Mouse (Mus musculus): ENCODE results near the gene Sema4f. TPM values are rescaled to one million over a fixed set of nuclear protein-coding genes. Genes with fewer than 3 reads are reported as not detected.

Sema4f gene
- 2.9 and 3.2 TPM in 2 replicates for polyA plus RNA-seq (2016; fragmentation: Nextera tagmentation; extraction: Ambion mirVana)

- Histone ChIP-seq H3K9me3 (no peaks in the 10 kb centered on the region), H3K27ac (peak within 1 kb of the TSS; percentile 85), H3K36me3 (no peaks in the 10 kb centered on the region), H3K27me3 (ENCODE audit: insufficient read depth, poor library complexity, severe bottlenecking) (peaks cover 51% of the 10 kb centered on the region), H3K4me1 (replicated peaks) (peaks cover 12% of the 10 kb centered on the region), H3K4me3 (peak within 1 kb of the TSS; percentile 67)
- WGBS: 2% methylated on average over 44 of the region's 44 CpGs
- DNase-seq (ENCODE audit: low spot score): peak; percentile 84
Measured at GRCm38 (mm10) chr6:82939167-82939912, at the start of gene Sema4f. Gene Sema4f (minus strand): TSS chr6:82939769.

GRCm38 (mm10) chr6:82987411-82987971, 47.9 kb upstream of the Sema4f start:
- no peaks in the 10 kb centered on the region for H3K36me3 ChIP-seq
- H3K27ac ChIP-seq: no peak overlapping the region
- no peak for DNase-seq (ENCODE audit: low spot score)
- whole genome bisulfite sequencing: 57% methylated on average over 9 of the region's 9 CpGs
- H3K4me3 ChIP-seq: no peak overlapping the region
- no peaks in the 10 kb centered on the region for H3K4me1 ChIP-seq (replicated peaks)
- H3K27me3 ChIP-seq (ENCODE audit: insufficient read depth, poor library complexity, severe bottlenecking): no peaks in the 10 kb centered on the region
- no peaks in the 10 kb centered on the region for H3K9me3 ChIP-seq

GRCm38 (mm10) chr6:82971031-82971430, 31.5 kb upstream of the Sema4f start:
- Histone ChIP-seq H3K27me3 (ENCODE audit: insufficient read depth, poor library complexity, severe bottlenecking) (0 out of 2 replicates have a peak, but pooled peaks cover 4% of the 10 kb centered on the region), H3K4me3 (no peak overlapping the region), H3K36me3 (no peaks in the 10 kb centered on the region), H3K27ac (no peak overlapping the region), H3K9me3 (no peaks in the 10 kb centered on the region), H3K4me1 (replicated peaks) (no peaks in the 10 kb centered on the region)
- DNase-seq (ENCODE audit: low spot score): peak; percentile 47
- 15% methylated on average over 5 of the region's 5 CpGs for whole genome bisulfite sequencing

- no peak for DNase-seq (ENCODE audit: low spot score)
- Histone ChIP-seq H3K27ac (no peak overlapping the region), H3K9me3 (no peaks in the 10 kb centered on the region), H3K4me1 (replicated peaks) (no peaks in the 10 kb centered on the region), H3K36me3 (no peaks in the 10 kb centered on the region), H3K27me3 (ENCODE audit: insufficient read depth, poor library complexity, severe bottlenecking) (0 out of 2 replicates have a peak, but pooled peaks cover 4% of the 10 kb centered on the region), H3K4me3 (no peak overlapping the region)
- 78% methylated on average over 6 of the region's 6 CpGs for WGBS
Measured at GRCm38 (mm10) chr6:82969249-82970084, 29.9 kb upstream of the Sema4f start.

DNA sequence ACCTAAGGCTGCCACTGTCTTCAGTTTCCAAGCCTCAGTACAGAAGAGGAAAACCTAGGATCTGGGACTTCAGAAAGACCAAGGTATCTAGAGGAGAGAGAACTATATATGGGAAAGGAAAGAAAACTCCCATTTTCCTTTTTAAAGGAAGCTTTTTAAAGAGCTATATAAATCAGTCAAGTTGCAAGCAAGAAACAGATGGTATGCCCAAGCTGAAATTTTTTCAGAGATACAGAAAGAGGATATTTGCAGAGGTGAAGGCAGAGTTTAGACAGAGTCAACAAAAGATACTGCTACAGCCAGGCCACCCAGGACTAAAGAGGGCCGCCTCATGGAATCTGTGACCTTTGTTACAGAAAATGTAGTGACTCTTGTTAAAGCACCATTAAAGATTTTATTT, 22.1 kb upstream of the Sema4f start:
- WGBS: 85% methylated on average over 1 of the region's 1 CpGs
- no peaks in the 10 kb centered on the region for H3K27me3 ChIP-seq (ENCODE audit: insufficient read depth, poor library complexity, severe bottlenecking)
- H3K27ac ChIP-seq: no peak overlapping the region
- no peaks in the 10 kb centered on the region for H3K36me3 ChIP-seq
- H3K4me3 ChIP-seq: no peak overlapping the region
- H3K9me3 ChIP-seq: no peaks in the 10 kb centered on the region
- no peak for DNase-seq (ENCODE audit: low spot score)
- H3K4me1 ChIP-seq (replicated peaks): no peaks in the 10 kb centered on the region; the same call in 1 of the 2 replicates

GRCm38 (mm10) chr6:82956553-82957251, 17.1 kb upstream of the Sema4f start:
- H3K27ac ChIP-seq: no peak overlapping the region
- no peak for DNase-seq (ENCODE audit: low spot score)
- no peaks in the 10 kb centered on the region for H3K9me3 ChIP-seq
- no peaks in the 10 kb centered on the region; the same call in 1 of the 2 replicates for H3K4me1 ChIP-seq (replicated peaks)
- no peak overlapping the region for H3K4me3 ChIP-seq
- no peaks in the 10 kb centered on the region for H3K27me3 ChIP-seq (ENCODE audit: insufficient read depth, poor library complexity, severe bottlenecking)
- H3K36me3 ChIP-seq: no peaks in the 10 kb centered on the region
- 62% methylated on average over 4 of the region's 4 CpGs for WGBS

- DNase-seq (ENCODE audit: low spot score): no peak
- no peak within 1 kb of the TSS for H3K4me3 ChIP-seq
Measured at GRCm38 (mm10) chr6:82946651-82947050, 7.1 kb upstream of the Sema4f start, which contains the start of gene M1ap. Gene M1ap (plus strand): TSS chr6:82946902.

DNA sequence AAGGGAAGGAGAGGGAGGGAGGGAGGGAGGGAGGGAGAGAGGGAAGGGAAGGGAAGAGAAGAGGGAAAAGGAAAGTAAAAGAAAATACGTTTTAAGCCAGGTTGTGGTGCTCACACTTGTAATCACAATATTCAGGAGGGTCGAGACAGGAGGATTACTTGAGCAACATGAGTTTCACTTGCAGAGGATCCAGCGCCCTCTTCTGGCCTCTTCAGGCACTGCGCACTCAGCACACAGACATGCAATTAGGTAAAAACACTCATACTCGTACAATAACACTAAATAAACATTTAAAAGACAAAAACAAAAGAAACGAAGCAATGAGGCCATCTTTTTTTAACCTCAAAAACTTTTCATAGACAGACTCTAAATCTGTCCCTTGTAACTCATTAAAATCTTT, 6.2 kb upstream of the Sema4f start:
- no peaks in the 10 kb centered on the region for H3K4me1 ChIP-seq (replicated peaks)
- H3K27ac ChIP-seq: no peak overlapping the region
- no peaks in the 10 kb centered on the region for H3K9me3 ChIP-seq
- H3K36me3 ChIP-seq: no peaks in the 10 kb centered on the region
- peak; percentile 14 for DNase-seq (ENCODE audit: low spot score)
- no peak overlapping the region for H3K4me3 ChIP-seq
- peaks cover 2% of the 10 kb centered on the region; the same call in 1 of the 2 replicates for H3K27me3 ChIP-seq (ENCODE audit: insufficient read depth, poor library complexity, severe bottlenecking)
- 57% methylated on average over 6 of the region's 6 CpGs for WGBS

More at GRCm38 (mm10) chr6:82946651-82947050, 7.1 kb upstream of the Sema4f start, which contains the start of gene M1ap:
- Histone ChIP-seq H3K36me3 (no peaks in the 10 kb centered on the region), H3K9me3 (no peaks in the 10 kb centered on the region), H3K27me3 (ENCODE audit: insufficient read depth, poor library complexity, severe bottlenecking) (no peaks in the 10 kb centered on the region), H3K4me1 (replicated peaks) (no peaks in the 10 kb centered on the region), H3K27ac (no peak within 1 kb of the TSS)
- 62% methylated on average over 14 of the region's 14 CpGs for WGBS

DNA sequence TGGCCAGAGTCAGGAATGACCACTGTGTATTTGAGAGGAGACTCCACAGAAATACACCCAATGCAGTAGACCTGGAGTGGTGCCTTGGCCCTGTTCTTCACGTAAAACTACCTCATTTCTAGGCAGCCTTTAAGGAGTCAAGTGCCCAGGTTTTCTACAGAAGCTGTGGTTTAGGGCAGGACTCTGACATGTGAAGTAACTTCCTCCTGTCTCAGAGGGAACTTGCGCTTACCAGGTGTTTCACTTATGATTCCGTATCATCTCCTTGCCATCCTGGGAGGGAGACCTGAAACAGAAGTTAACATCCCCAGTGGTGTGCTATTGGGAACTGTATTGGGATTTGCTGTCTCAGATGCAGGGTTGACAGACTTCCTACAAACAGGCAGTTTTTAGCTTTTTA, 1.2 kb upstream of the Sema4f start:
- peaks cover 50% of the 10 kb centered on the region for H3K27me3 ChIP-seq (ENCODE audit: insufficient read depth, poor library complexity, severe bottlenecking)
- H3K9me3 ChIP-seq: no peaks in the 10 kb centered on the region
- no peak overlapping the region for H3K27ac ChIP-seq
- 78% methylated on average over 3 of the region's 3 CpGs for WGBS
- H3K4me1 ChIP-seq (replicated peaks): peaks cover 12% of the 10 kb centered on the region
- H3K4me3 ChIP-seq: no peak overlapping the region
- no peaks in the 10 kb centered on the region for H3K36me3 ChIP-seq
- DNase-seq (ENCODE audit: low spot score): no peak

GRCm38 (mm10) chr6:82934616-82935230, 4.8 kb downstream of the Sema4f start:
- DNase-seq (ENCODE audit: low spot score): no peak
- 94% methylated on average over 3 of the region's 3 CpGs for WGBS
- peaks cover 39% of the 10 kb centered on the region for H3K27me3 ChIP-seq (ENCODE audit: insufficient read depth, poor library complexity, severe bottlenecking)
- no peak overlapping the region for H3K27ac ChIP-seq
- peaks cover 10% of the 10 kb centered on the region for H3K4me1 ChIP-seq (replicated peaks)
- H3K4me3 ChIP-seq: no peak overlapping the region
- no peaks in the 10 kb centered on the region for H3K9me3 ChIP-seq
- H3K36me3 ChIP-seq: no peaks in the 10 kb centered on the region

DNA sequence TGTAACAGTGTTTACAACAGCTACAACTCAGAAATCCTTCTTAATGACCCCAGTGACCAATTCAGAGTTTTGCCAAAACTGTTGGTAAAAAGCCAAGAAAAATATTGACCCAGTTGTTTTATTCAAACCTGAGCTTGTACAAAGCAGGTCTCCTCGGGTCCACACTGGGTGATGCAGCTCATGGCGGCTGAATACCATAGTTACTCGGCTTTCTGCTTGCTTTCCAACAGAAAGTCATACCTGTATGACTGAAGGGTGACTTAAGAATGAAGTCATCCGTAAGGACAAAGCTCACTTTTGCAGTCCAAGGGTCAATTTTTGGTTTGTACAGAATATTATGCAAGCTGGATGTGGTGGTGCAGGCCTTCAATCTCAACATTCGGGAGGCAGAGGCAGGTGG, 12.0 kb downstream of the Sema4f start:
- Histone ChIP-seq H3K9me3 (no peaks in the 10 kb centered on the region), H3K27ac (no peak overlapping the region), H3K36me3 (no peaks in the 10 kb centered on the region), H3K4me3 (no peak overlapping the region), H3K4me1 (replicated peaks) (no peaks in the 10 kb centered on the region), H3K27me3 (ENCODE audit: insufficient read depth, poor library complexity, severe bottlenecking) (no peaks in the 10 kb centered on the region)
- 85% methylated on average over 5 of the region's 5 CpGs for WGBS
- DNase-seq (ENCODE audit: low spot score): no peak

- H3K9me3 ChIP-seq: no peaks in the 10 kb centered on the region
- no peak overlapping the region for H3K4me3 ChIP-seq
- no peak overlapping the region for H3K27ac ChIP-seq
- H3K36me3 ChIP-seq: no peaks in the 10 kb centered on the region
- no peak for DNase-seq (ENCODE audit: low spot score)
- 92% methylated on average over 7 of the region's 7 CpGs for WGBS
- H3K4me1 ChIP-seq (replicated peaks): no peaks in the 10 kb centered on the region
- no peaks in the 10 kb centered on the region for H3K27me3 ChIP-seq (ENCODE audit: insufficient read depth, poor library complexity, severe bottlenecking)
Measured at GRCm38 (mm10) chr6:82926528-82926927, 13.0 kb downstream of the Sema4f start.

Measured in hindbrain, embryonic 10.5 days (tissue).